Mouse (Mus musculus): ENCODE data around the gene Ahdc1.

DNA sequence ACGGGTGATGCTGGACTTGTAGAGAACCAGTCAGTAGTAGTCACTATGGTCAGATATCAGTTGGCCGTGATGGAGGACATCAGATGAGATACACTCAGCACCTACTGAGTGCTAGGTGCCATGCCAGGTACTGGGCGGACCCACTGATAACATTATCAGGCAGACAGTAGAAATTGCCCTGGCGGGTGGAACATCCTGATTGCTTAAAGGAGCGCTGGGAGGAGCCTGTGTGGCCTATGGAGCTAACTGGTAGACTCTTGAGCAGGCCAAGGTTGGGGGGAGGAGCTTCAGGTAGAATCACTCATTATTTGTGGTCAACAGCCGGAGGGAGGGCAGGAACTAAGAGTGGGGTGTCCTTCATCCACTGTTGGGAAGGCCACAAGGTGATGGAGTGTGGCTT lies 17.1 kb downstream of the Ahdc1 start:
- TF ChIP-seq CTCF (IDR thresholded peaks at IDR 0.05; ENCODE audit: low read depth), result no peak
- TF ChIP-seq EP300 (optimal IDR thresholded peaks at IDR 0.05), result no peak

Measured in stomach, postnatal 0 days (tissue).